Comparison of ENCODE assay signal across 9 mouse cellular contexts in genomic region chr8:126884202-126884926, GRCm38 (mm10).
DNase-seq lines count a peak whose midpoint lies in the region; ATAC-seq lines count a peak whose summit lies in the region.
"Had no signal": no experiment of that assay in that cellular context is flagged by ENCODE, and none has a peak within 500 bp of the region (broad histone marks: within the 10 kb centered on the region; RNA-seq: fewer than 3 reads in every experiment).

No protein-coding gene starts in this region.

- peak; percentile 57 for DNase-seq in urinary bladder, postnatal 14 days (ENCODE audit: low spot score)
- DNase-seq in urinary bladder, postnatal 4 days (ENCODE audit: low spot score in 2 of 2), result no peak
- peak; percentile 53 for DNase-seq in kidney, postnatal 14 days
- peak; percentile 84 for DNase-seq in lung, postnatal 25 days (ENCODE audit: low spot score)
- no peak for DNase-seq in testis, postnatal 14 days (ENCODE audit: low spot score)

- H3K4me3 ChIP-seq in embryonic facial prominence, embryonic 15.5 days (replicated peaks), result no peak overlapping the region
- no peak overlapping the region for H3K4me3 ChIP-seq in heart, embryonic 16.5 days (ENCODE audit: low read length)
- H3K4me3 ChIP-seq in stomach, embryonic 16.5 days (replicated peaks; ENCODE audit: low read length), result no peak overlapping the region
- H3K4me3 ChIP-seq: limb, embryonic 13.5 days had no signal

- H3K4me2 ChIP-seq in embryonic facial prominence, embryonic 15.5 days (replicated peaks), result no peak overlapping the region
- H3K4me2 ChIP-seq in heart, embryonic 16.5 days (ENCODE audit: low read depth, low read length), result peak overlapping the region; percentile 3; the same call in 1 of the 2 replicates
- no peak overlapping the region for H3K4me2 ChIP-seq in stomach, embryonic 16.5 days (ENCODE audit: low read depth, low read length)
- H3K4me2 ChIP-seq: limb, embryonic 13.5 days had no signal

- peak overlapping the region; percentile 29; the same call in 1 of the 2 replicates for H3K27ac ChIP-seq in embryonic facial prominence, embryonic 15.5 days (replicated peaks)
- peak overlapping the region; percentile 54 for H3K27ac ChIP-seq in heart, embryonic 16.5 days (ENCODE audit: low read length)
- no peak overlapping the region for H3K27ac ChIP-seq in stomach, embryonic 16.5 days (ENCODE audit: low read length)
- H3K27ac ChIP-seq: limb, embryonic 13.5 days had no signal

- ATAC-seq in embryonic facial prominence, embryonic 15.5 days (ENCODE audit: insufficient number of reproducible peaks, low FRiP score, low TSS enrichment, low read depth), result no peak
- ATAC-seq in heart, embryonic 16.5 days (replicated peaks; ENCODE audit: extremely low read depth, insufficient read depth, low FRiP score), result peak; percentile 41
- ATAC-seq in stomach, embryonic 16.5 days (ENCODE audit: insufficient read depth, low FRiP score), result no peak

- WGBS in embryonic facial prominence, embryonic 15.5 days, result 36% methylated on average over 6 of the region's 6 CpGs
- 29% methylated on average over 6 of the region's 6 CpGs for WGBS in heart, embryonic 16.5 days
- WGBS in stomach, embryonic 16.5 days, result 48% methylated on average over 6 of the region's 6 CpGs

- H3K9me3 ChIP-seq in embryonic facial prominence, embryonic 15.5 days (replicated peaks), result no peaks in the 10 kb centered on the region
- H3K9me3 ChIP-seq in heart, embryonic 16.5 days (replicated peaks; ENCODE audit: control insufficient read depth, low read length), result no peaks in the 10 kb centered on the region
- no peaks in the 10 kb centered on the region for H3K9me3 ChIP-seq in stomach, embryonic 16.5 days (replicated peaks; ENCODE audit: control insufficient read depth, low read length)
- H3K9me3 ChIP-seq: limb, embryonic 13.5 days had no signal

- peaks cover 40% of the 10 kb centered on the region for H3K4me1 ChIP-seq in embryonic facial prominence, embryonic 15.5 days
- peaks cover 32% of the 10 kb centered on the region for H3K4me1 ChIP-seq in heart, embryonic 16.5 days (ENCODE audit: control insufficient read depth, insufficient read depth, low read length)
- H3K4me1 ChIP-seq in stomach, embryonic 16.5 days (ENCODE audit: control insufficient read depth, insufficient read depth, low read length), result peaks cover 20% of the 10 kb centered on the region

- no peaks in the 10 kb centered on the region for H3K36me3 ChIP-seq in embryonic facial prominence, embryonic 15.5 days
- no peaks in the 10 kb centered on the region for H3K36me3 ChIP-seq in heart, embryonic 16.5 days (ENCODE audit: control insufficient read depth, insufficient read depth)
- H3K36me3 ChIP-seq in stomach, embryonic 16.5 days (ENCODE audit: control insufficient read depth, insufficient read depth, low read length), result no peaks in the 10 kb centered on the region
- H3K36me3 ChIP-seq: limb, embryonic 13.5 days had no signal

- no peak overlapping the region for H3K9ac ChIP-seq in embryonic facial prominence, embryonic 15.5 days
- H3K9ac ChIP-seq in heart, embryonic 16.5 days (ENCODE audit: low read length), result no peak overlapping the region
- H3K9ac ChIP-seq in stomach, embryonic 16.5 days (ENCODE audit: low read length), result 0 out of 2 replicates have a peak overlapping the region, but pooled peaks have one; percentile 1
- H3K9ac ChIP-seq: limb, embryonic 13.5 days had no signal

- H3K27me3 ChIP-seq in embryonic facial prominence, embryonic 15.5 days, result no peaks in the 10 kb centered on the region
- no peaks in the 10 kb centered on the region for H3K27me3 ChIP-seq in heart, embryonic 16.5 days (ENCODE audit: control insufficient read depth, insufficient read depth, low read length)
- no peaks in the 10 kb centered on the region for H3K27me3 ChIP-seq in stomach, embryonic 16.5 days (ENCODE audit: control insufficient read depth, insufficient read depth, low read length)
- H3K27me3 ChIP-seq: limb, embryonic 13.5 days had no signal

Comparison
In these comparisons a context has a peak if more than half of its experiments do, and no peak if none do; other contexts are left out.
1. DNase-seq: peak in urinary bladder, postnatal 14 days (single experiment), kidney, postnatal 14 days (single experiment) and lung, postnatal 25 days (single experiment); none in urinary bladder, postnatal 4 days (0 of 2) and testis, postnatal 14 days (single experiment).